Mouse (Mus musculus) forebrain, embryonic 12.5 days (tissue): ENCODE measurements at regions not wholly inside any gene's neighbourhood (a gene's known extent, or its start where the extent isn't known, plus 50 kb on each side); places are given as distances from the start of the nearest gene placed in this dataset.

Experiments
- ATAC-seq: fragments of 200-750 bp; cut with Nextera tagmentation; 2 replicates; pipeline ENCODE4 v1.8.0; 2017; ENCODE audit warnings: moderate TSS enrichment; ENCODE audit not compliant: low FRiP score
- H3K27ac ChIP-seq: fragments of 300-500 bp; sonication (generic); 2 replicates; pipeline ENCODE4 v1.5.1; 2016; ENCODE audit warnings: mild to moderate bottlenecking
- H3K27me3 ChIP-seq: fragments of 300-500 bp; sonication (generic); 2 replicates; pipeline ENCODE4 v1.6.1; 2016; ENCODE audit warnings: mild to moderate bottlenecking
- H3K36me3 ChIP-seq: fragments of 300-500 bp; sonication (generic); replicated peaks from 2 replicates; pipeline ENCODE4 v1.6.1; 2016; ENCODE audit warnings: mild to moderate bottlenecking
- H3K4me1 ChIP-seq: fragments of 300-500 bp; sonication (generic); 2 replicates; pipeline ENCODE4 v1.6.1; 2016
- H3K4me2 ChIP-seq: fragments of 300-500 bp; sonication (generic); 2 replicates; pipeline ENCODE4 v1.6.1; 2016; ENCODE audit warnings: mild to moderate bottlenecking, moderate library complexity
- H3K4me3 ChIP-seq: fragments of 300-500 bp; sonication (generic); replicated peaks from 2 replicates; pipeline ENCODE4 v1.5.1; 2016; ENCODE audit warnings: mild to moderate bottlenecking
- H3K9ac ChIP-seq: fragments of 300-500 bp; sonication (generic); 2 replicates; pipeline ENCODE4 v1.6.1; 2016; ENCODE audit warnings: mild to moderate bottlenecking
- H3K9me3 ChIP-seq: fragments of 300-500 bp; sonication (generic); 2 replicates; pipeline ENCODE4 v1.6.1; 2016
- WGBS: fragments of 180-500 bp; shearing (Covaris S2); methylation state at CpG from one replicate; pipeline ENCODE4 v1.1.7; 2016; 5-methylcytosine and 5-hydroxymethylcytosine counted together

DNA sequence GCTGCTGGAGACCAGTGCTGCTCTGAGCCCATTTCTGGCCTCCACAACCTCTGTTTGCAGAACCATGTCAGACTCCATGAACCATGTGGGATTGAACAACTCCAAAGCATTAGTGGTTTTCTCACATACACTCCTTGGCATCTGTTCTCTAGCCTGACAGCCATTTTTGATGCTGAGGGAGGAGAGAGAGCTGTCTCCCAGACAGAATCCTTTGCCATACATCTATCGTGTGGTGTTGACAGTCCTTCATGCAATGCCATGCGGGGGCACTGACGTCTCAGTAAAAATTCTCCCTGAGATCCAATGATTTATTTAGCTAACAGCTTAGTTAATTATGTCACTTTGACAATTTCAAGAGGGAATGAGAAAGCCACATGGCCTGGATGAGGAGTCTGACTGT lies 140.2 kb downstream of the Kcna5 start:
- no peak overlapping the region for H3K4me3 ChIP-seq

DNA sequence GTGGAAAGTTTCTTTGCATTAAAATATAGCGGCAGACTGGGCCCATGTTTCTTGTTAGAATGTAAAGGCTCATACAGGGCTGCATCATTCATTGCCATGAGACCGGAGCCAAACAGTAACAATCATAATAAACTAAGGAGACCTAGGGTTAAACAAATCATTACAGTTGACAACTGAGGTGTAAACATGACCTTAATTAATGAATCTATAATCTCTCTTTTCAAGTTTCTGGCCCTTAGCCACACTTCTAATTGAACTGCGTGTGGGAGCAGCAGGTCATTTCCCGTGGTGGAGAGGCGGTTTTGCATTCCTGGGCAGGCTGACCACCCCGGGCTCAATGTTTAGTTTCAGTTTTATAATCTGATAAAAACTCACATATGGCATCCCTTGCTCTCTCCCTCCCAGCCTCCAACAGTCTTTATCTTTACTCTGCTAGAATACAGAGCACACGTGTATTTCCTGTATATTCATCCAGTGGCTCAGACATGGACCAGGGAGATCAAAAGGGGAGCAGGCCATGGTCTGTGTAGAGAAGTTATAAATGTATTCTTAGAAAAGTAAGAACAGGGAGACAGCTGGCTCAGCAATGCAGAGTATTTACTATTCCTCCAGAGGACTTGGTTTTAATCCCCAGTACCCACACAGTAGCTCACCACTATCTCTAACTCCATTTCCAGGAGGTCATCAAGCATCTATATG lies 141.0 kb downstream of the Kcna5 start:
- Histone ChIP-seq H3K27ac (no peak overlapping the region), H3K4me1 (peaks cover 8% of the 10 kb centered on the region), H3K4me2 (no peak overlapping the region), H3K9ac (no peak overlapping the region), H3K36me3 (no peaks in the 10 kb centered on the region), H3K9me3 (no peaks in the 10 kb centered on the region), H3K27me3 (peaks cover 18% of the 10 kb centered on the region), H3K4me3 (no peak overlapping the region)
- no peak for ATAC-seq
- 32% methylated on average over 7 of the region's 7 CpGs for WGBS

More for the DNA sequence above, 140.2 kb downstream of the Kcna5 start:
- no peak for ATAC-seq
- Histone ChIP-seq H3K9ac (no peak overlapping the region), H3K36me3 (no peaks in the 10 kb centered on the region), H3K27ac (no peak overlapping the region), H3K27me3 (peaks cover 18% of the 10 kb centered on the region), H3K9me3 (no peaks in the 10 kb centered on the region), H3K4me1 (peaks cover 8% of the 10 kb centered on the region), H3K4me2 (no peak overlapping the region)
- 87% methylated on average over 3 of the region's 3 CpGs for WGBS

DNA sequence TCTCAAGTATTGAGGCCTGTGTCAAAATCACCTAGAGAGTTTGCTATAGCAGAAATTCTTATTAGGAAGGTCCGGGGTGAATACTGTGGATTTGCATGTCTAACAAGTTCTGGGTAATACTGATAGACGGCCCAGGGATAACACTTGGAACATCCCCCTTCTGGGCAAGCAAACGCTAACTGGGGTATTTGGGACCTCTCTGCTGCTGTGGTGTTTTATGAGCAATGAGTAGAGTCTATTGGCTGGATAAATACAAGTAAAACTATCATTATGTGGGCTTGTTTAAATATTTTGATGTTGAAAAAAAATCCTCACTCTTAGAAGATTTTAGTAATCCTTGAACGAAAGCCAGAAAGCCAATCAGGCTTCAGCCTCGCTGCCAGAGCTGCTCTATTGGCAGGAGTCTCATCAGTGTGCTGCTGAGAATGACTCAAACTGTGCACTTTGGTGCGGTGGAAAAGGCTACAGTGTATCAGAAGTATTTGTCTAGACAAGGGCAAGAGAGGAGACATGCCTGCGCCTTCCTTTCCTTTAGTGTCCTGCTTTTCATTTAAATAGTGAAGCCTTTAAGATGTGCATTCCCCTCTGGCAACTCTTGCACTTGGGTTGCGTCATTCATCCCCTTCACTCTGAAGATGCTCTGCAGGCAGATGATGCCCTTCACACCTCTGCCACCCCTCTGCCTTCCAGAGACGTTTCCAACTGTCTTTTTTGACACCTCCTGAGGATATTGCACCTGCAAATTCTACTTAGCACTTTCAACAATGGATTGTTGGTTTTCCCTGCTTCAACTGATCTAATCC lies 150.8 kb downstream of the Kcna5 start:
- no peak overlapping the region for H3K4me2 ChIP-seq
- H3K27me3 ChIP-seq: no peaks in the 10 kb centered on the region
- H3K9ac ChIP-seq: no peak overlapping the region
- H3K4me1 ChIP-seq: no peaks in the 10 kb centered on the region
- ATAC-seq: no peak
- H3K27ac ChIP-seq: no peak overlapping the region
- no peak overlapping the region for H3K4me3 ChIP-seq
- 75% methylated on average over 9 of the region's 9 CpGs for WGBS
- H3K36me3 ChIP-seq: no peaks in the 10 kb centered on the region
- no peaks in the 10 kb centered on the region for H3K9me3 ChIP-seq

DNA sequence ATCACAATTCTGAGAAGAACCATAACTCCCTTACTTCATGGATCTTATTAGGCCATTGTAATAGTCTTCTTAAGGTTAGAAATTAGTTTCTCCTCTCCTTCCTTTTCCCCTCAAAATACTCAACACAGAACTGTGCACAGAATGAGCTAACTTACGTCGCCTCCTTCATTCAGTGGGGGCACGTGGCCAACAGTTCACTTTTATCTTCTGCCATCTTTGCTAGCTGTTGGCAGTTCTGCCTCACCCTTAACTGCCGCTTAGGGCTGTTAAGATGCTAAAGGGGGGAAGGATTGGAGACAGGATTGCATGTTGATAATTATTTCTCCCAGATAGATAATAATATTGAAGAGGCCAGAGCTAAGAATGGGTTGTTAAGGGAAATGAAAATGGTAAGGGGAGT lies 158.0 kb downstream of the Kcna5 start:
- no peaks in the 10 kb centered on the region for H3K36me3 ChIP-seq
- H3K4me1 ChIP-seq: no peaks in the 10 kb centered on the region
- 92% methylated on average over 4 of the region's 4 CpGs for WGBS
- H3K4me3 ChIP-seq: no peak overlapping the region
- no peaks in the 10 kb centered on the region for H3K27me3 ChIP-seq
- no peak overlapping the region for H3K27ac ChIP-seq
- ATAC-seq: no peak
- H3K9me3 ChIP-seq: no peaks in the 10 kb centered on the region
- no peak overlapping the region for H3K4me2 ChIP-seq
- H3K9ac ChIP-seq: no peak overlapping the region

DNA sequence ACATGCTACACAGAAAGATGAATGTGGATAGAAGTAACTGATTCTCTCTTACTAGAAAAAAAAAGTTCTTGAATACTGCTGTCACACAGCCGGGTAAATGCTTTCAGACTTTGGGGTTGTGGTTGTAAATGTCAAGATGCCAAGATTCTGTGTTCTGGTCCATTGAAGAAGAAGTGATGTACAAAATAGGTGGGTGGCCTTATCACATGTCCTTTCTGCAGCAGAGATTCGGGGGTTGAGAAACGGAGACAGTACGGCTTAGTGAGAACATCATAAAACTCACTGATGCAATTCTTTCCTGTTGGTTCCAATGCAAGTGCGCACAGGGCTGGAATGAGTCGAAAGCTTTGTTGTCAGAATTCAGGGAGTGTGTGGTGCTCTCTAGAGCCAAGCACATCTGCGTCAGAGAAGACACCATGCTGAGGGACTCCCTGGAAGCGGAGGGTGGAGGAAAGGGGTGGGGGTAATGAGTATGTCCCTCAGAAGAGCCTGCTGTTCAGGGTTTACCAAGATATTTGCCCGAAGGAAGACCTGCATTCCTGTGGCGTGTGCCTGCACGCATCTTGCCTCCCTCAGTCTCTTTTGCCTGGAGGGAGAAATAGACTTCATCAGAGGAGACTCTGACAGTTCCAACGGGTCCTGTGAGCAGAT lies 160.1 kb downstream of the Kcna5 start:
- H3K36me3 ChIP-seq: no peaks in the 10 kb centered on the region
- H3K4me1 ChIP-seq: no peaks in the 10 kb centered on the region
- no peaks in the 10 kb centered on the region for H3K27me3 ChIP-seq
- WGBS: 70% methylated on average over 12 of the region's 12 CpGs
- no peak overlapping the region for H3K4me3 ChIP-seq
- H3K9me3 ChIP-seq: no peaks in the 10 kb centered on the region
- no peak overlapping the region for H3K4me2 ChIP-seq
- no peak overlapping the region for H3K9ac ChIP-seq
- ATAC-seq: no peak
- no peak overlapping the region for H3K27ac ChIP-seq

DNA sequence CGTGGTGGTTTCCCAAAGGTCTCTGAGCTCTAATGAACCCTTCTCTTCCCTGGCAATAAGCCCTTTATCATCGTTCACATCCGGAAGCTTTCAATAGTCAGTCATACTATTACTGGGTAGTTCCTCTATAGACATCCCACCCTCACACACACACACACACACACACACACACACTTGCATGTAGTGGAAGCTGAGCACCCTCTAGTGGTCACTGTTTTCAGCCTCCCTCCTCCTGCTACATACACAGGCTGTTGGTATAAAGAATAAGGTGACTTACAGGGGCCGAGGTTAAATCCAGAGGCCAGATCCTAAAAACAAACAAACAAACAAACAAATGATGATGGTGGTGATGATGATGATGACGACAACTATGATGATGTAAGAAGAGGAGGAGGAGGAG lies 163.2 kb downstream of the Kcna5 start:
- WGBS: 70% methylated on average over 5 of the region's 5 CpGs
- H3K9me3 ChIP-seq: no peaks in the 10 kb centered on the region
- no peaks in the 10 kb centered on the region for H3K36me3 ChIP-seq
- H3K27ac ChIP-seq: no peak overlapping the region
- H3K4me2 ChIP-seq: no peak overlapping the region
- no peak overlapping the region for H3K9ac ChIP-seq
- 0 out of 2 replicates have a peak, but pooled peaks have one; percentile 58 for ATAC-seq
- H3K27me3 ChIP-seq: no peaks in the 10 kb centered on the region
- no peaks in the 10 kb centered on the region for H3K4me1 ChIP-seq
- H3K4me3 ChIP-seq: no peak overlapping the region

DNA sequence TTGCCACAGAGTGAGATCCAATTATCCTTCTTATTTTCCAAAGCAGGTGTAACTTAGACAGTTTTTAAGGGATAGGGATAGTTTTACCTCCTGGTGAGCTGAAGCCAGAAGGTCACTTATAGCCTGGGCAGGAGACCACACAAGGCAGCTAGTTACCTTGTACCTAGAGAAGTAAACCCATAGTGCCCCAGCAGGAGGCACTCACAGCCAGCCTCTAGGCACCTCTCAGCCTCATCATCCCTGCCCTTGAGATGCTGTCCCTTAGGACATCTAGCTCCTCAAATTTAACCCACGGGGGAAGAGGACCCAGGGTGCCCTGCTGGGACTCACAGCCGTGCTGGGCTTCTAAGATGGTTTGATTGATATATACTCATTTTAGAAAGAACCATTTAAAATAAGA lies 163.7 kb downstream of the Kcna5 start:
- H3K4me1 ChIP-seq: no peaks in the 10 kb centered on the region
- no peak overlapping the region for H3K9ac ChIP-seq
- no peaks in the 10 kb centered on the region for H3K27me3 ChIP-seq
- no peak overlapping the region for H3K4me3 ChIP-seq
- no peak overlapping the region for H3K4me2 ChIP-seq
- ATAC-seq: no peak
- 80% methylated on average over 2 of the region's 2 CpGs for WGBS
- H3K9me3 ChIP-seq: no peaks in the 10 kb centered on the region
- no peak overlapping the region for H3K27ac ChIP-seq
- H3K36me3 ChIP-seq: no peaks in the 10 kb centered on the region

DNA sequence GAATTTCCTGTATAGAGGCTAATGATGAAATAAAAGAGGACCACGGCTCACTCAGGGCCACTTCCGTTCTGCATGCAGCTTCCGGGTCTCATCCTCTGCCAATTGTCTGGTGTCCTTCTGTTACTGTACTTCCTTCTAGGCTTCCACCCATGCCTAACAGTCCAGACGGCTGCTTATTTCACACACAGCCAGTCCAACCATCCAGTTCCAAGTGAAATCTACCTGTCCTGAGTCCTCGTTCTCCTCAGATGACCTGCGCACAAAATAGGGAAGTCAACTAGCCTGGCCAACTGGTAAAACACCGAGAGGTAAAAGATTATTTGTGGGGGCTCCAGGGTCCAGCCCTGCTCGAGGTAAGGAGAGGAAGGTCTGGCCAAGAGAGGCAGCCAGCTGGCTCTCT lies 169.7 kb downstream of the Kcna5 start:
- ATAC-seq: no peak
- H3K4me3 ChIP-seq: no peak overlapping the region
- H3K27me3 ChIP-seq: no peaks in the 10 kb centered on the region
- 93% methylated on average over 8 of the region's 8 CpGs for WGBS
- H3K27ac ChIP-seq: no peak overlapping the region
- no peaks in the 10 kb centered on the region for H3K4me1 ChIP-seq
- no peak overlapping the region for H3K9ac ChIP-seq
- no peaks in the 10 kb centered on the region for H3K36me3 ChIP-seq
- H3K9me3 ChIP-seq: no peaks in the 10 kb centered on the region
- H3K4me2 ChIP-seq: no peak overlapping the region

DNA sequence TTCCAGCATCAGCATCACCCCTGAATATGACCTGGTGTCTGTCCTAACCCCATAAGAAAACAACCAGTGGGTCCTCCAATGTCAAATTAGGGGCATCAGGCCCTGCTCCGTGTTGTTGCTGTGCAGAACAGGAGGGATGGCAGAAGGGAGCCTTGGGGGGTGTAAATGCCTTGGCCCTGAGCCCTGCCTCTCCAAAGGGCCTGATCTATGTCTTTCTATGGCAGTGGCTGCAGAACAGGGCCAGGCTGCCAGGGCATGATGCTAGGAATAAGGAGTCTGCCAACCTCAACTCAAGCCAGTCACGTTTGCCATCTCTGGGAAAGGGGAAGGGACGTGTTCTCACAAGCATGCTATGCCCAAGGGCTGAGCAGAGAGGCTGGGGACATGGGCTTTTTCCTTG lies 172.9 kb downstream of the Kcna5 start:
- no peaks in the 10 kb centered on the region for H3K4me1 ChIP-seq
- no peaks in the 10 kb centered on the region for H3K9me3 ChIP-seq
- 77% methylated on average over 3 of the region's 3 CpGs for WGBS
- no peak overlapping the region for H3K9ac ChIP-seq
- H3K27me3 ChIP-seq: no peaks in the 10 kb centered on the region
- no peak for ATAC-seq
- H3K36me3 ChIP-seq: no peaks in the 10 kb centered on the region
- no peak overlapping the region for H3K27ac ChIP-seq
- H3K4me2 ChIP-seq: no peak overlapping the region
- no peak overlapping the region for H3K4me3 ChIP-seq

DNA sequence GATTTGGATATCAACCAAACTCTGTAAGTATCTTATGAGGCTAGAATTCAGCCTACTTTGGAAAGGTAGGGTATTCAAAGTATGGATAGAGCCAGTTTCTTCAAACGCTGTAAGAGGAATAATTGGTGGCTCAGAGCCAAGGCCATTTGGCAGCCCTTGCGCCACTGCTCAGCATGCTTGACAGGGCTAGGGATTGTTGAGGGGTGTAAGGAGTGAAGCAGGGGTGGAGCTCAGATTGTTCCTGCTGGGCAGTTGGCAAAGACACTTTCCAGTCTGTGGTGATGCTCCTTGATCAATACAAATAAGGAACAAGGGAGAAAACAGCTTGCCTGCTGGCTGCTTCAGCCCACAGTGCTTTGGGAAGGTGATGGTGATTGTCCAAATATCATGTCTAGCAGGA lies 181.9 kb downstream of the Kcna5 start:
- Histone ChIP-seq H3K4me1 (0 out of 2 replicates have a peak, but pooled peaks cover 3% of the 10 kb centered on the region), H3K36me3 (no peaks in the 10 kb centered on the region), H3K27me3 (no peaks in the 10 kb centered on the region), H3K27ac (no peak overlapping the region), H3K9me3 (no peaks in the 10 kb centered on the region), H3K4me3 (no peak overlapping the region), H3K9ac (no peak overlapping the region), H3K4me2 (no peak overlapping the region)
- no peak for ATAC-seq
- WGBS: 36% methylated on average over 2 of the region's 2 CpGs

DNA sequence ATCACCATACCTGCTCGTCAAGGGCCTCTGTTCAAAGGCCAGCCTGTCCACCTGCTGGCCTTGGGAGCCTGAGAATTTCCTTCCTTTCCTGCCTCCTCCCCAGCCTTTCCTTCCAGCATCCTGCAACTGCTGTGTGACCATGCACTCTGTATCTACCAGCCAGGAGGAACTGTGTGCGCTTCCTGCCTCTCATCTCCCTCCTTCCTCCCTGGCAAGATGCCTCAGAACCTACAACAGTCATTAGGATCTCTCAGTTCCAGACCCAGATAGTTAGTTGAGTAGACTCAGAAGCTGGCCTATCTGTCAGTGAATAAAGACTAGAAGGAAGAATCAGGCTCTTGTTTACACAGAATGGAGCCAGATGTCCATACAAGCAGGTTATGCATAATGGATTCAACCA lies 183.8 kb upstream of the Ntf3 start:
- no peaks in the 10 kb centered on the region for H3K9me3 ChIP-seq
- H3K36me3 ChIP-seq: no peaks in the 10 kb centered on the region
- 0 out of 2 replicates have a peak, but pooled peaks cover 3% of the 10 kb centered on the region for H3K4me1 ChIP-seq
- no peak overlapping the region for H3K9ac ChIP-seq
- no peak for ATAC-seq
- H3K27ac ChIP-seq: no peak overlapping the region
- no peak overlapping the region for H3K4me2 ChIP-seq
- H3K4me3 ChIP-seq: no peak overlapping the region
- no peaks in the 10 kb centered on the region for H3K27me3 ChIP-seq
- 83% methylated on average over 2 of the region's 2 CpGs for WGBS

DNA sequence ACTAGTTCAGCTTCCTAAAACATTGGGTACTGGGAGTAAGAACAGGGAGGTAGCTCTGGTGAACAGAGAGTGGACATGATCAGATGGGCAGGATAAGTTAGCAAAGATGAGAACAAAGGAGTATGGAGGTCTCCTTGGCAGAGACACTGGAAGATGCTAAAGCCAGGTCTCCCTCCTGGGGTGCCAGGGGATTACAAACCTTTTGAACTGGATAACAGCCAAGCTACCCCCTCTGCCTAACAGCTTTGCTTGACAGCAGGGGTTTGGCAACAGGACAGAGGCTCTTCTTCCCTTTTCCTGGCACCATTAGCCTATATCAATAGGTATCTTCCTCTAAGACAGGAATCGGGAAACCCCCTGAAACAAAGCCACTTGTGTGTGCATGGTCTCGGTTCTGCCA lies 183.2 kb upstream of the Ntf3 start:
- WGBS: 42% methylated on average over 2 of the region's 2 CpGs

More for the DNA sequence above, 183.2 kb upstream of the Ntf3 start:
- Histone ChIP-seq H3K4me1 (0 out of 2 replicates have a peak, but pooled peaks cover 3% of the 10 kb centered on the region), H3K27me3 (no peaks in the 10 kb centered on the region), H3K36me3 (no peaks in the 10 kb centered on the region), H3K4me3 (no peak overlapping the region), H3K4me2 (no peak overlapping the region), H3K27ac (no peak overlapping the region), H3K9ac (no peak overlapping the region), H3K9me3 (no peaks in the 10 kb centered on the region)
- ATAC-seq: no peak
